Mouse (Mus musculus) gastrocnemius, adult 2 months (tissue): ENCODE results near the gene Gabbr2. TPM values are rescaled to one million over a fixed set of nuclear protein-coding genes. Genes with fewer than 3 reads are reported as not detected.

ENCODE experiments used
- DNase-seq: peaks from one replicate; pipeline ENCODE4 v3.0.0; 2022
- H3K27ac ChIP-seq: fragments of 200-600 bp; 2 replicates; pipeline ENCODE4 v1.8.1; 2022; ENCODE audit warnings: mild to moderate bottlenecking
- H3K4me3 ChIP-seq: fragments of 200-600 bp; 2 replicates; pipeline ENCODE4 v1.8.1; 2022; ENCODE audit warnings: mild to moderate bottlenecking, moderate library complexity
- CTCF ChIP-seq: fragments of 200-600 bp; IDR thresholded peaks from 2 replicates; pipeline ENCODE4 v1.8.1; 2022; ENCODE audit warnings: antibody characterized with exemption, mild to moderate bottlenecking, moderate library complexity
- intact Hi-C: fragments of 180-260 bp; cut with DNase I; formaldehyde crosslinking; loops from one replicate; pipeline ENCODE4 v1.15.1; 2025
- total RNA-seq, 2 experiments: library from RNA; stranded (reverse); gene quantifications; 2 replicates each; pipeline ENCODE4 v1.2.3; 2021

The Gabbr2 gene
- total RNA-seq, 2 experiments from 2014 or later = 0.06 to 0.10 TPM

GRCm38 (mm10) chr4:46811165-46811564 lies 180.5 kb downstream of the Gabbr2 start:
- Histone ChIP-seq H3K27ac (no peak overlapping the region), H3K4me3 (no peak overlapping the region)
- no peak for TF ChIP-seq CTCF
- peak; percentile 10 for DNase-seq
- intact Hi-C loops = no loop called here

- no peak overlapping the region for H3K27ac ChIP-seq
- no peak for TF ChIP-seq CTCF
- H3K4me3 ChIP-seq = no peak overlapping the region
- DNase-seq = no peak
- intact Hi-C loops = no loop called here
Measured at GRCm38 (mm10) chr4:46806876-46807275, 184.8 kb downstream of the Gabbr2 start.

GRCm38 (mm10) chr4:46805910-46806309 lies 185.8 kb downstream of the Gabbr2 start:
- intact Hi-C loops = no loop called here
- no peak overlapping the region for H3K4me3 ChIP-seq
- no peak overlapping the region for H3K27ac ChIP-seq
- DNase-seq = no peak
- no peak for TF ChIP-seq CTCF

GRCm38 (mm10) chr4:46802386-46802785 lies 189.3 kb downstream of the Gabbr2 start:
- Histone ChIP-seq H3K27ac (no peak overlapping the region), H3K4me3 (no peak overlapping the region)
- intact Hi-C loops = no loop called here
- DNase-seq = no peak
- no peak for TF ChIP-seq CTCF

GRCm38 (mm10) chr4:46799904-46800303 lies 191.8 kb downstream of the Gabbr2 start:
- H3K4me3 ChIP-seq = no peak overlapping the region
- TF ChIP-seq CTCF = no peak
- intact Hi-C loops = no loop called here
- no peak overlapping the region for H3K27ac ChIP-seq
- DNase-seq = no peak

GRCm38 (mm10) chr4:46795707-46796106 lies 196.0 kb downstream of the Gabbr2 start:
- intact Hi-C loops = no loop called here
- Histone ChIP-seq H3K27ac (no peak overlapping the region), H3K4me3 (no peak overlapping the region)
- DNase-seq = no peak
- TF ChIP-seq CTCF = peak; percentile 1; the same call in 1 of the 2 replicates

- intact Hi-C loops = no loop called here
- H3K27ac ChIP-seq = no peak overlapping the region
- H3K4me3 ChIP-seq = no peak overlapping the region
- no peak for TF ChIP-seq CTCF
- no peak for DNase-seq
Measured at GRCm38 (mm10) chr4:46794583-46794982, 197.1 kb downstream of the Gabbr2 start.

GRCm38 (mm10) chr4:46792280-46793026 lies 199.2 kb downstream of the Gabbr2 start:
- intact Hi-C loops = loop anchor here (2.0 kb wide), 1 partner anchor 22 kb away; no protein-coding TSS in a partner anchor
- Histone ChIP-seq H3K27ac (peak overlapping the region; percentile 78), H3K4me3 (no peak overlapping the region)
- peak; percentile 85 for DNase-seq
- TF ChIP-seq CTCF = no peak

- no peak for TF ChIP-seq CTCF
- Histone ChIP-seq H3K4me3 (no peak overlapping the region), H3K27ac (peak overlapping the region; percentile 54)
- no peak for DNase-seq
- intact Hi-C loops = no loop called here
Measured at GRCm38 (mm10) chr4:46791268-46791951, 200.3 kb downstream of the Gabbr2 start.

GRCm38 (mm10) chr4:46790609-46791267 lies 200.9 kb downstream of the Gabbr2 start:
- DNase-seq = no peak
- H3K27ac ChIP-seq = no peak overlapping the region
- no peak overlapping the region for H3K4me3 ChIP-seq
- no peak for TF ChIP-seq CTCF
- intact Hi-C loops = no loop called here

- no peak overlapping the region for H3K27ac ChIP-seq
- no peak for TF ChIP-seq CTCF
- DNase-seq = no peak
- intact Hi-C loops = no loop called here
- H3K4me3 ChIP-seq = no peak overlapping the region
Measured at GRCm38 (mm10) chr4:46784430-46785049, 207.1 kb downstream of the Gabbr2 start.

- TF ChIP-seq CTCF = peak; percentile 54
- intact Hi-C loops = no loop called here
Measured at GRCm38 (mm10) chr4:46781109-46781508, 210.6 kb downstream of the Gabbr2 start.

GRCm38 (mm10) chr4:46775959-46776358 lies 215.7 kb downstream of the Gabbr2 start:
- Histone ChIP-seq H3K4me3 (no peak overlapping the region), H3K27ac (no peak overlapping the region)
- intact Hi-C loops = no loop called here
- no peak for DNase-seq
- TF ChIP-seq CTCF = no peak

More at GRCm38 (mm10) chr4:46781109-46781508, 210.6 kb downstream of the Gabbr2 start:
- DNase-seq = no peak
- Histone ChIP-seq H3K4me3 (no peak overlapping the region), H3K27ac (no peak overlapping the region)
